Mouse (Mus musculus): ENCODE data around the gene Gm21454.
"Not testable (repeated sequence)": the region's sequence is repeated elsewhere in the genome, so short reads cannot be mapped to it uniquely, and the experiment has no call there.

The Gm21454 gene

DNA sequence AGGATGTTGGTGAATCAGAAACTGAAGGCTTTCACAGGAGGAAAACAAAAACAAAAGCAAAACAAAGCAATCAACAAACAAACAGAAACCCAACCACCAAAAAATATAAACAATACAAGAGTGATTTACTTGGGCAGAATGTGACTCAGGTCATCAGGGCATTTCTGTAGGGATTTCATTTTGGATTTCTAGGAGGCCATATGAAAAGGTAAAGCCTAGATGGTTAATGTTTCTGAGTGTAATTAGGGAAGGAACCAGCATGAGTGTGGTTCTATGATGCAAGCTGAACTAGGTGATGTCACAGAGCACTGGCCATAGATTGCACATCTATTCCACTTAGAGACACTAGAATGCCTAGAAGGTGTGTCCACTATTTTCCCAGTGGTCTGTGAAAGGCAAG lies at the start of gene Gm21454, which contains the start of gene Gm21440:
Gm21454 (plus strand) TSS at position 352 of the 400 bp plus-strand sequence.
Gm21440 (plus strand) TSS at position 301 of the 400 bp plus-strand sequence.
- CTCF ChIA-PET: not testable (repeated sequence)

- CTCF ChIA-PET: not testable (repeated sequence)
These were observed 28.4 kb upstream of the Gm21454 start, which contains the start of gene Gm21828 for GRCm38 (mm10) chrY:13223828-13224227. TSS of gene Gm21828 (minus strand) at chrY:13223928.

- CTCF ChIA-PET: not testable (repeated sequence)
These were observed 96.7 kb downstream of the Gm21454 start, which contains the start of gene Gm21725 for GRCm38 (mm10) chrY:13348963-13349362. TSS of gene Gm21725 (minus strand) at chrY:13349063.
